Mouse (Mus musculus): ENCODE data around the gene Cox6b2.
A peak's percentile ranks its signal among the peaks of the same experiment; 100 is the strongest.

DNA sequence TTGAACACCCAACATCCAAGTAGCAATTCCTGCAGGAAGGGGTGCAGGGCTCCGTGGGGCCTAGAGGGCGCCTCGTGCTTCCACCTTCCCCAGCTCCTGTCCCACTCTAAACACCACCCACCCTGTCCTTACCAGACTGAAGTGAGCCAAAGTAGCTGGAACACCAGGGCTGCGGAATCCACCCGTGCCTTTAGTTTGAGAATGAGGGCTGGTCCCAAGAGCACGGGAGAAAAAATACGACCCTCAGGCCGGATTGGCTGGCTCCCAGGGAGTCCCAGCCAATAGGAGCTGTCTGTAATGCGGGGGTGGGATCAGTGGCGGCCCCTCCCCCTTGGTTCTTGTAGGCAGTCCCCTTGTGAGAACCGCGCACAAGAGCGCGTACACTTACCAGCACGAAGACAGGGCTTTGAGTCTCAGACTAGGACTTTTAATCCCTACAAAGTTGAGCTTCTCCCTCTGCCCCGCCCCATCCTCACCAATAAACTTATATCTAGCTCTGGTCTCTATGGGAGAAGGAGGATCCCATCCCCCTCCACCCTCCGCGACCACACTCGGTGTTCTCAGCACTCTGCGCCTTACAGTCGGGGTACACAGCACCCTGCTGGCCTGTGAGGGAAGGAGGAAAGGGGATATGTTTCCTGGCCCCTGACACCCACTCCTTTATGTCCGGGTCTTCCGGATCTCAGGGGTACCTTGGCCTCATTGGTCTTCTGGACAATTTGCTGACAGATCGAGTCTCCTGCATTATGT, at the start of gene Cox6b2:
- peak; percentile 92 for TF ChIP-seq POLR2A (IDR thresholded peaks at IDR 0.05; ENCODE audit: control insufficient read depth, low read depth, low read length)
- TF ChIP-seq CTCF (IDR thresholded peaks at IDR 0.05; ENCODE audit: control insufficient read depth, insufficient read depth, insufficient replicate concordance, low read depth, low read length), result no peak

All from testis, adult 2 months (tissue).